Mouse (Mus musculus): ENCODE results near the gene Rbck1.

GRCm38 (mm10) chr2:152372104-152372503, 39.7 kb upstream of the Rbck1 start:
- no peak for TF ChIP-seq MYOD1 (IDR thresholded peaks at IDR 0.05; ENCODE audit: control insufficient read depth, insufficient read length, low read depth)
- TF ChIP-seq CTCF (IDR thresholded peaks at IDR 0.05; ENCODE audit: control insufficient read depth, insufficient read depth, insufficient read length), result no peak
- TF ChIP-seq MAX (IDR thresholded peaks at IDR 0.05), result no peak
- TF ChIP-seq CEBPB (IDR thresholded peaks at IDR 0.05; ENCODE audit: low read depth), result no peak
